Mouse (Mus musculus) liver, embryonic 11.5 days (tissue): ENCODE results near the gene Pnkd. TPM values are rescaled to one million over a fixed set of nuclear protein-coding genes. Genes with fewer than 3 reads are reported as not detected.

Experiments used
- ATAC-seq: fragments of 200-750 bp; cut with Nextera tagmentation; replicated peaks from 2 replicates; pipeline ENCODE4 v1.8.0; 2017; ENCODE audit warnings: moderate number of reproducible peaks, mild to moderate bottlenecking, moderate TSS enrichment, moderate library complexity; ENCODE audit not compliant: low FRiP score
- DNase-seq: peaks from one replicate; pipeline ENCODE4 v3.0.0-alpha.2; 2017; ENCODE audit warnings: low spot score
- H3K27ac ChIP-seq: fragments of 300-500 bp; sonication (generic); 2 replicates; pipeline ENCODE4 v1.5.1; 2014; ENCODE audit warnings: mild to moderate bottlenecking, low read depth, low read length, control low read depth
- H3K27me3 ChIP-seq: fragments of 300-500 bp; sonication (generic); replicated peaks from 2 replicates; pipeline ENCODE4 v1.6.1; 2014; ENCODE audit warnings: low read length, mixed read lengths; ENCODE audit not compliant: control insufficient read depth, insufficient read depth
- H3K36me3 ChIP-seq: fragments of 300-500 bp; sonication (generic); 2 replicates; pipeline ENCODE4 v1.6.1; 2014; ENCODE audit warnings: mild to moderate bottlenecking, low read length, moderate library complexity, mixed read lengths; ENCODE audit not compliant: control insufficient read depth, insufficient read depth
- H3K4me1 ChIP-seq: fragments of 300-500 bp; sonication (generic); replicated peaks from 2 replicates; pipeline ENCODE4 v1.6.1; 2014; ENCODE audit warnings: low read length, mixed read lengths; ENCODE audit not compliant: control insufficient read depth, insufficient read depth
- H3K4me2 ChIP-seq: fragments of 300-500 bp; sonication (generic); 2 replicates; pipeline ENCODE4 v1.6.1; 2014; ENCODE audit warnings: mild to moderate bottlenecking, control low read depth, moderate library complexity
- H3K4me3 ChIP-seq: fragments of 300-500 bp; sonication (generic); 2 replicates; pipeline ENCODE4 v1.5.1; 2014; ENCODE audit warnings: low read depth, low read length, control low read depth
- H3K9ac ChIP-seq: fragments of 300-500 bp; sonication (generic); 2 replicates; pipeline ENCODE4 v1.6.1; 2014; ENCODE audit warnings: low read depth, low read length, control low read depth
- H3K9me3 ChIP-seq: fragments of 300-500 bp; sonication (generic); 2 replicates; pipeline ENCODE4 v1.6.1; 2016; ENCODE audit warnings: low read length, inconsistent platforms, mixed read lengths; ENCODE audit not compliant: control insufficient read depth
- WGBS: fragments of 180-500 bp; shearing (Covaris S2); extraction: QIAGEN DNeasy Blood & Tissue Kit; methylation state at CpG from one replicate; pipeline ENCODE4 v1.1.7; 2014; 5-methylcytosine and 5-hydroxymethylcytosine counted together
- polyA plus RNA-seq: library from polyadenylated mRNA; unstranded; fragments of >200 nt; fragmentation: Nextera tagmentation; extraction: Ambion mirVana; gene quantifications from 2 replicates; pipeline ENCODE4 v1.2.1, GENCODE M21; 2014

The Pnkd gene
- polyA plus RNA-seq, 1 experiment from 2014 or later = 84.3 TPM

DNA sequence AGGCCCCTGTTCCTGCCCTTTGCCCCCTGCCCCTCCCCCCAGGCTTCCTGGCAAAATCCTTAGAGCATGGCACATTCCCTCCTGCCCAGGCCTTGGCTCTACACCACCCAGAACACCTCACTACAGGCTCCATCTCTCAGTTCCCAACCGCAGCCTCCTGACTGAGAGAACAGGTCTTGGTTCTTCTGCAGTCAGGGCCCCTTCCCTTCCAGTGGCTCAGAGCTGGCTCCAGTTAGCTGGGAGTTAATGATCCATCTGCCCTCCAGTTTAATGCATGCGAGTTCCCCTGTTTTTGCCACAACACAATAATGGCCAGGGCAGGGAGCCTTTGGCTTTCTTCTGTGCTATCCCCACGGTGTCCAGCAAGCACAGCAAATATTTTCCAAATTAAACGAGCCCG lies 58.4 kb downstream of the Pnkd start:
- WGBS = 69% methylated on average over 5 of the region's 5 CpGs
- Histone ChIP-seq H3K4me1 (no peaks in the 10 kb centered on the region; the same call in 1 of the 2 replicates), H3K4me3 (no peak overlapping the region), H3K27ac (0 out of 2 replicates have a peak overlapping the region, but pooled peaks have one; percentile 14), H3K9me3 (no peaks in the 10 kb centered on the region), H3K36me3 (no peaks in the 10 kb centered on the region), H3K27me3 (no peaks in the 10 kb centered on the region), H3K9ac (no peak overlapping the region), H3K4me2 (no peak overlapping the region)
- DNase-seq = no peak
- ATAC-seq = no peak; the same call in 1 of the 2 replicates

DNA sequence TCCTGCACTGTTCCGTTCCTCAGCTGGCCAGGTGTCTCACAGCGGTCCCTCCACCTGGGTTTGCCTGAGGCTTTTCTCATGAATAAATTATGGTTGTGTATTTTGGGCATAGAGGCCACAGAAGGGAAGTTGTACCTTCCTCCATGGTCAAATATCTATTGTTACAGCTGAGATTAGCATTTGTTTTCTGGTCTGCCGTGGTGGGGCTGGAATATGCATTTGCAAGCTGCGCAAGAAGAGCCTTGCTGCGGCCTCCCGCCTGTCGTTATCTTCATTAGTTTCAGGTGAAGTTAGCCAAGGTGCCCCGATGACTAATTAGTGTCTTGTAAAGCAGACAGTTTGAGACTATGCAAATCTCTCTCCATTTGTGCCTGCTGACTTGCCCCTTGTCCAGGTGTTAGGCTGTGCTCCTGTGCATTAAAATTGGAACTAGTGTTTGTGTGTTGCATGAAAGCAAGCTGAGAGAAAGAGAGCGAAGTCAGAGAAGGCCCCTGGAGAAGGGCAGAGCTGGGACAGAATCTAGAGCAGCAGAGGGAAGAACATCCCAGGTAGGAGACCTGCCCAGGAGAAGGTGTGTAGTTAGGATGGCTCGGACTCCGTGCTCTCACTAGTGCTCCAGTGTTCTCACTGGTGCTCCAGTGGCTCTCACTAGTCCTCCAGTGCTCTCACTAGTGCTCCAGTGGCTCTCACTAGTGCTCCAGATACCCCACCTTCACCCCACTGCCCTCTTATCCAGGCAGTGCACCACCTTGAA lies 59.6 kb downstream of the Pnkd start:
- Histone ChIP-seq H3K4me1 (no peaks in the 10 kb centered on the region; the same call in 1 of the 2 replicates), H3K4me3 (no peak overlapping the region), H3K27ac (no peak overlapping the region), H3K27me3 (no peaks in the 10 kb centered on the region), H3K4me2 (no peak overlapping the region), H3K9me3 (no peaks in the 10 kb centered on the region), H3K36me3 (no peaks in the 10 kb centered on the region), H3K9ac (no peak overlapping the region)
- WGBS = 80% methylated on average over 11 of the region's 11 CpGs
- ATAC-seq (no peak), DNase-seq (no peak)

DNA sequence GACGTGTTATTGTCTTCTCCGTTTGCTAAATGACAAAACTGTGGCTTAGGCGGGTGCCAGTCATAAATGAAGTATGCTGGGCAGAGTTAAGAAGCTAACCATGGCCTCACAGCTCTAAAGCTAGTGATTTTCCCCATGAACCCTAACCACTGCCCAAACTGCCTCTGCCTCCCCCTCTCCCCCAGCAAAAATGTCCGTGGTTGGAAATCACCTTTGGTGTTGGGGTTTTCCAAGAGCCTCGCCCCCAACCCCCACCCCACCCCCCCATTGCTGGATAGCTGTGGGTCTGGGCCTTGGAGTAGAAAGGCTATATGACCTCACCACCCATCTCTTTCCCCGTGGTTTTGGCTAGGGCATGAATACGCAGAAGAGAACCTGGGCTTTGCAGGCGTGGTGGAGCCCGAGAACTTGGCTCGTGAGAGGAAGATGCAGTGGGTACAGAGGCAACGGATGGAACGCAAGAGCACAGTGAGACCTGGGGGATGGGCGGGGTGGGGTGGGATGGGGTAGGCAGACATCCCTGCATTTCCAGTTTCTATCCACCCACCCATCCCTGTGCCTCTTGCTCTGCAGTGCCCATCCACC lies 66.5 kb downstream of the Pnkd start:
- H3K9me3 ChIP-seq = no peaks in the 10 kb centered on the region
- no peak for ATAC-seq
- no peak for DNase-seq
- no peak overlapping the region for H3K4me3 ChIP-seq
- H3K9ac ChIP-seq = no peak overlapping the region
- H3K4me2 ChIP-seq = no peak overlapping the region
- no peaks in the 10 kb centered on the region for H3K27me3 ChIP-seq
- 0 out of 2 replicates have a peak, but pooled peaks cover 2% of the 10 kb centered on the region for H3K36me3 ChIP-seq
- WGBS = 87% methylated on average over 13 of the region's 13 CpGs
- H3K4me1 ChIP-seq = no peaks in the 10 kb centered on the region
- no peak overlapping the region for H3K27ac ChIP-seq

DNA sequence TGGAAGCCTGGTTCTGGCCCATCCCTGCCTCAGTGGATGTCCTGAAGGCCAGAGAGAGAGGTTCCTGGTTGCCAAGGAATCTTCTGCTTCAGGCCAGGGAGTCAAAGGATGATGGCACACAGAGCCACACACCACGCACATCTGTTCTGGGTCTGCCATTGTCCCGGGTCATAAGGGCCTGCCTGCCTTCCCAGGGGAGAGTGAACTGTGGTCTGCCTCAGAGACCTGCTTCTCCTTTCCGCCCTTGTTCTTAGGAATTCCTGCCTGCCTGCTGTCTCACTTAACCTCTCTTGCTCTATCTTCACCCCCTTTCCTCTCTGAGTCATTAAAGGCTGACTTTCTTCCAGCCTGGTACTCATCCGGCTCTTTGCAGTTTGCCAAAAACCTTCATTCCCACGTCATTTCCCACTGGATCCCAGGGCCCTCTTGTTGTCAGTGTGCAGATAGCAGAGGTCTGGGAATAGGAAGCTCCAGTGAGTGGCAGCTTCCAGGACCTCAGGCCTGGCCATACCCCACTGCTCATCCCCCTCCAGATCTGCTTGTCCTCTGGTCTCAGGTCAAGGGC lies 67.9 kb downstream of the Pnkd start:
- DNase-seq (no peak), ATAC-seq (no peak)
- H3K36me3 ChIP-seq = 0 out of 2 replicates have a peak, but pooled peaks cover 2% of the 10 kb centered on the region
- H3K4me3 ChIP-seq = no peak overlapping the region
- no peaks in the 10 kb centered on the region for H3K4me1 ChIP-seq
- no peaks in the 10 kb centered on the region for H3K9me3 ChIP-seq
- 76% methylated on average over 5 of the region's 5 CpGs for WGBS
- no peaks in the 10 kb centered on the region for H3K27me3 ChIP-seq
- no peak overlapping the region for H3K27ac ChIP-seq
- H3K4me2 ChIP-seq = no peak overlapping the region
- H3K9ac ChIP-seq = no peak overlapping the region

DNA sequence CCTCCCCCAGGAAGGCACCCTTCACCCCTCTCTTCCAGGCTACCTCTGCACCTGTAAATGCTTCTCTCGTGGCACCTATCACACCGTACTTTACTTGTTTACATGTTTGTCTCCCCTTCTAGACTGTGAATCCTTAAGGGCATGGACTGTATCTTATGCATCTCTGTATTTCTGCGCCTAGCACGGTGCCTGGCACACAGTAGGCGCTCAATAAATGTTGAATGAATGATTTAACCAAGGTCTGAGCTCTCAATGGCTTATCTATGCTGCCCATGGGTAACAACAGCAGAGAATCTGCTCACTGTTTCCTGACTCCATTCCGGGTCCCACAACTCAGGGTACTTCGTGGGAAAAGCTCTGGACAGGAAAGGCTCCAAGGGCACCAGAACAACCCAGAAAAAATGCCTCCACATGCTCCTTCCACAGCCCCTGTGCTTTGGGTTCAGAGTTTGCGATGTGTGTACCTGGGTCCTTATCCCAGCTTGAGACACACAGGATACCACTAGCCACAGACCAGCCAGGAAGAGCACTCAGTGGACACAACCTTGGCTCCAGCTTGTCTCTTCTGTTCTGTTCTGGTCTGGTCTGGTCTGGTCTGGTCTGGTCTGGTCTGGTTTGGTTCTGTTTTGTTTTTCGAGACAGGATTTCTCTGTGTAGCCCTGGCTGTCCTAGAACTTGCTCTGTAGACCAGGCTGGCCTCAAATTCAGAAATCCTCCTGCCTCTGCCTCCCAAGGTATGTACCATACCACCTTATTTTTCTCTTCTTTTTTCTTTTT lies 68.9 kb downstream of the Pnkd start:
- no peak for ATAC-seq
- no peak for DNase-seq
- no peak overlapping the region for H3K9ac ChIP-seq
- no peak overlapping the region for H3K27ac ChIP-seq
- no peaks in the 10 kb centered on the region for H3K4me1 ChIP-seq
- no peaks in the 10 kb centered on the region for H3K9me3 ChIP-seq
- 0 out of 2 replicates have a peak, but pooled peaks cover 2% of the 10 kb centered on the region for H3K36me3 ChIP-seq
- no peaks in the 10 kb centered on the region for H3K27me3 ChIP-seq
- 79% methylated on average over 9 of the region's 9 CpGs for WGBS
- no peak overlapping the region for H3K4me2 ChIP-seq
- no peak overlapping the region for H3K4me3 ChIP-seq

DNA sequence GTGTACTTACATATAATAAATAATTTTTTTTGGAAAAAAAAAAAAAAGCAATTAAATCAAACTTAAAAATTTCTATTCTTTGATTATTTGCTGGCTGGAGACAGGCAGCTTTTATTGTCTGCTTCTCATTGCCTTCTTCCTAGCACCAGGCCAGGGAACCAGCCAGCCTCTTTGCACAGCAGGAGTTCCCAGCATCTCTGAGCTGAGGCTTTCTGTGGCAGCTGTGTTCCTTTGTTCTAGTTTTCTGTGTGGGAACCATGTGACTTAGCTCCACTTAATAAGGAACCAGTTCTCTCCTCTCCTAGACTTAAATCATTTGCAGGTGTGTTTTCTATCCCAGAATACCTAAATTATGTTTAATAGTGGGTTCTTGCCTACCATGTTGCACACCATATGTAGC lies 72.8 kb downstream of the Pnkd start:
- Histone ChIP-seq H3K4me3 (no peak overlapping the region), H3K9ac (no peak overlapping the region), H3K36me3 (no peaks in the 10 kb centered on the region), H3K27me3 (no peaks in the 10 kb centered on the region), H3K4me2 (no peak overlapping the region), H3K4me1 (no peaks in the 10 kb centered on the region), H3K27ac (no peak overlapping the region), H3K9me3 (no peaks in the 10 kb centered on the region)
- ATAC-seq (no peak), DNase-seq (no peak)

DNA sequence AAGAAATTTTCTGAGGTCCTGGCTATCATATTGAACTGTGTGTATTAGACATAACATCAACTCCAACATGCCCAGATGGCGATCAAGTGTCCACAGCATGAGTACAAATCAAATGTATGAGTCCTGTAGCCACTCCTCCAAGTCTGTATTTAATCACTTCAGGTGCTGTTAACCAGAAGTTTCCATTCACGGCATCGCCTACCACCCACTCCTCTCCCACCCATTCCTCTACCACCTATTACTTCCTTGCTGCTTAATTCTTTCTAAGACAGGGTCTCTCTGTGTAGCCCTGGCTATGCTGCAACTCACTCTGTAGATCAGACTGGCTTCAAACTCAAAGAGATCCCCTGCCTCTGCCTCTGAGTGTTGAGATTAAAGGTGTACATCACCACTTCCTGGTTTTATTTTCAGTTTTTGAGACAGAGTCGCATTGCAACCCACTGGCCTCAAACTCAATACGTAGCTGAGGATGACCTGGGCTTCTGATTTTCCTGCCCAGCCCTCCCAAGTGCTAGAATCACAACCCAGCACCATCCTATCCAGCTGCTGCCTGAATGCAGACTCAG lies 75.3 kb downstream of the Pnkd start:
- Histone ChIP-seq H3K9ac (no peak overlapping the region), H3K4me1 (0 out of 2 replicates have a peak, but pooled peaks cover 3% of the 10 kb centered on the region), H3K27me3 (no peaks in the 10 kb centered on the region), H3K36me3 (no peaks in the 10 kb centered on the region), H3K27ac (no peak overlapping the region), H3K4me2 (no peak overlapping the region), H3K9me3 (no peaks in the 10 kb centered on the region), H3K4me3 (no peak overlapping the region)
- 76% methylated on average over 5 of the region's 5 CpGs for WGBS
- ATAC-seq = no peak
- no peak for DNase-seq

DNA sequence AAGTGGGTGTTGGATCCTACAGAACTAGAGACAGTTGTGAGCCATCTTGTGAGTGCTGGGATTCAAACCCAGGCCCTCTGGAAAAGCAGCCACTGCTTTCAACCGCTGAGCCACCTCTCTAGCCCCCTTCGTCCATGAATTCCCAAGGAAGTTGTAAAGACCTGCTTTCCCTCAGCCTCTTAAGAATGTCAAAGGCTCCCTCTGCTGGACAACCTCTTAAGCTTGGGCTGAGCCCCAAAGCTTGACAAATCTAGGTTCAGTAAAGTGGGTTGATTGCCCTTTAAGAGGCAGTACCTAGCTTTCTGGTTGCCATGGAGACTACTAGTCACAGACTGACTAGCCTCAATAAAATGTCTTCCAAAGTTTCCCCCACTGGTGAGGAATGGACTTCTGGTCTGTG lies 77.1 kb downstream of the Pnkd start, which contains the start of gene Catip:
Gene Catip (plus strand): TSS at position 297 of the 400 bp plus-strand sequence.
- no peaks in the 10 kb centered on the region for H3K27me3 ChIP-seq
- H3K4me1 ChIP-seq = 0 out of 2 replicates have a peak, but pooled peaks cover 3% of the 10 kb centered on the region
- WGBS = 2% methylated on average over 2 of the region's 2 CpGs
- DNase-seq = no peak
- H3K27ac ChIP-seq = no peak within 1 kb of the TSS
- no peaks in the 10 kb centered on the region for H3K36me3 ChIP-seq
- peak; percentile 49; the same call in 1 of the 2 replicates for ATAC-seq
- H3K9me3 ChIP-seq = no peaks in the 10 kb centered on the region
- no peak within 1 kb of the TSS for H3K9ac ChIP-seq
- H3K4me3 ChIP-seq = no peak within 1 kb of the TSS
- no peak within 1 kb of the TSS for H3K4me2 ChIP-seq
